Mouse (Mus musculus) embryonic stem cell, embryonic (primary cell): ENCODE measurements at regions not wholly inside any gene's neighbourhood (a gene's known extent, or its start where the extent isn't known, plus 50 kb on each side); places are given as distances from the start of the nearest gene placed in this dataset.

Experiments used
- CTCF ChIA-PET, 4 experiments: fragments of 300-600 bp in 2 of 4; fragments of 350-600 bp in 2 of 4; sonication (Branson Sonifier 250); formaldehyde crosslinking; loops; one replicate each; lab custom pipeline; 2022; ENCODE audit warnings: inconsistent platforms in 2 of 4; lab: Charles Lee
- POLR2A ChIA-PET, 4 experiments: fragments of 300-600 bp in 2 of 4; fragments of 350-600 bp in 2 of 4; sonication (Branson Sonifier 250); formaldehyde crosslinking; loops; one replicate each; lab custom pipeline; 2022; ENCODE audit warnings: antibody characterized with exemption in 4 of 4, inconsistent platforms in 1 of 4; lab: Charles Lee

- ChIA-PET POLR2A (interaction anchor here in 1 of 4 experiments (0.7 kb wide), 1 partner anchor 143 kb away, joined by 3 read pairs; no protein-coding TSS in a partner anchor), CTCF (interaction anchor here in 2 of 4 experiments (0.6 kb wide), 2 partner anchors 111 to 1271 kb away, joined by 3 read pairs; no protein-coding TSS in a partner anchor)
These were observed 169.8 kb downstream of the Gm12689 start for GRCm38 (mm10) chr4:99465493-99465892.

GRCm38 (mm10) chr4:99475701-99476218 is 180.1 kb downstream of the Gm12689 start:
- CTCF ChIA-PET: interaction anchor here in 1 of 4 experiments (0.5 kb wide), 1 partner anchor 700 kb away, joined by 3 read pairs; no protein-coding TSS in a partner anchor
- POLR2A ChIA-PET: interaction anchor here in 1 of 4 experiments (0.6 to 0.7 kb wide), 2 partner anchors 26 to 1602 kb away, joined by 3 read pairs; no protein-coding TSS in a partner anchor

GRCm38 (mm10) chr4:99484271-99484670 is 171.8 kb upstream of the Foxd3 start:
- ChIA-PET POLR2A (interaction anchor here in 1 of 4 experiments (0.7 to 1.0 kb wide), 3 partner anchors 13 to 82 kb away, joined by 3 read pairs; no protein-coding TSS in a partner anchor), CTCF (no interaction called here)

- ChIA-PET POLR2A (interaction anchor here in 1 of 4 experiments (0.5 kb wide), 1 partner anchor 552 kb away, joined by 3 read pairs; no protein-coding TSS in a partner anchor), CTCF (interaction anchor here in 1 of 4 experiments (0.6 kb wide), 1 partner anchor 769 kb away, joined by 3 read pairs; no protein-coding TSS in a partner anchor)
These were observed 164.3 kb upstream of the Foxd3 start for GRCm38 (mm10) chr4:99491536-99492514.

GRCm38 (mm10) chr4:99503221-99503744 is 152.8 kb upstream of the Foxd3 start:
- CTCF ChIA-PET: no interaction called here
- POLR2A ChIA-PET: interaction anchor here in 1 of 4 experiments (1.7 kb wide), 1 partner anchor 8 kb away, joined by 4 read pairs; no protein-coding TSS in a partner anchor

GRCm38 (mm10) chr4:99511993-99512392 is 144.1 kb upstream of the Foxd3 start:
- ChIA-PET POLR2A (interaction anchor here in 1 of 4 experiments (1.3 kb wide), 1 partner anchor 10 kb away, joined by 4 read pairs; no protein-coding TSS in a partner anchor), CTCF (interaction anchor here in 1 of 4 experiments (0.6 kb wide), 1 partner anchor 303 kb away, joined by 11 read pairs; no protein-coding TSS in a partner anchor)

- ChIA-PET POLR2A (no interaction called here), CTCF (interaction anchor here in 2 of 4 experiments (0.6 to 1.0 kb wide), 2 partner anchors 11 to 253 kb away, joined by 4 to 10 read pairs; no protein-coding TSS in a partner anchor)
These were observed 139.2 kb upstream of the Foxd3 start for GRCm38 (mm10) chr4:99516883-99517282.

GRCm38 (mm10) chr4:99527441-99527840 is 128.7 kb upstream of the Foxd3 start:
- CTCF ChIA-PET: interaction anchor here in 2 of 4 experiments (0.7 to 1.6 kb wide), 2 partner anchors 11 to 151 kb away, joined by 4 to 8 read pairs; no protein-coding TSS in a partner anchor
- POLR2A ChIA-PET: interaction anchor here in 1 of 4 experiments (0.7 kb wide), 1 partner anchor 85 kb away, joined by 3 read pairs; no protein-coding TSS in a partner anchor

- ChIA-PET POLR2A (interaction anchor here in 1 of 4 experiments (0.6 kb wide), 1 partner anchor 114 kb away, joined by 3 read pairs; no protein-coding TSS in a partner anchor), CTCF (interaction anchor here in 1 of 4 experiments (0.6 kb wide), 1 partner anchor 245 kb away, joined by 3 read pairs; no protein-coding TSS in a partner anchor)
These were observed 112.1 kb upstream of the Foxd3 start for GRCm38 (mm10) chr4:99544014-99544413.

GRCm38 (mm10) chr4:99545742-99546141 is 110.4 kb upstream of the Foxd3 start:
- POLR2A ChIA-PET: interaction anchor here in 1 of 4 experiments (0.5 kb wide), 1 partner anchor 90 kb away, joined by 9 read pairs; no protein-coding TSS in a partner anchor
- CTCF ChIA-PET: no interaction called here

GRCm38 (mm10) chr4:99557963-99558362 is 98.1 kb upstream of the Foxd3 start:
- ChIA-PET POLR2A (no interaction called here), CTCF (interaction anchor here in 1 of 4 experiments (0.5 kb wide), 1 partner anchor 218 kb away, joined by 4 read pairs; no protein-coding TSS in a partner anchor)

GRCm38 (mm10) chr4:99560604-99561003 is 95.5 kb upstream of the Foxd3 start:
- CTCF ChIA-PET: interaction anchor here (0.6 to 1.5 kb wide), 7 partner anchors 90 to 955 kb away, joined by 3 to 7 read pairs (median 3); no protein-coding TSS in a partner anchor
- POLR2A ChIA-PET: interaction anchor here in 3 of 4 experiments (0.6 to 3.0 kb wide), 12 partner anchors 8 to 154 kb away, joined by 3 to 12 read pairs (median 4); partner anchors contain the start of gene Alg6 (in 2 of the 3)

GRCm38 (mm10) chr4:99561506-99561937 is 94.6 kb upstream of the Foxd3 start:
- POLR2A ChIA-PET: interaction anchor here (0.6 to 3.0 kb wide), 15 partner anchors 9 to 153 kb away, joined by 3 to 12 read pairs (median 4); partner anchors contain the start of gene Alg6 (in 2 of the 4)
- CTCF ChIA-PET: interaction anchor here (0.5 to 2.8 kb wide), 17 partner anchors 9 to 954 kb away, joined by 3 to 10 read pairs (median 3); partner anchors contain the start of gene Foxd3 (in 1 of the 4)

GRCm38 (mm10) chr4:99565401-99565800 is 90.7 kb upstream of the Foxd3 start:
- CTCF ChIA-PET: interaction anchor here in 1 of 4 experiments (0.6 kb wide), 1 partner anchor 29 kb away, joined by 3 read pairs; no protein-coding TSS in a partner anchor
- POLR2A ChIA-PET: interaction anchor here in 1 of 4 experiments (0.8 kb wide), 1 partner anchor 150 kb away, joined by 3 read pairs; the partner anchor contains the start of gene Alg6

GRCm38 (mm10) chr4:99572841-99573642 is 83.1 kb upstream of the Foxd3 start:
- POLR2A ChIA-PET: interaction anchor here in 3 of 4 experiments (0.6 to 2.2 kb wide), 9 partner anchors 9 to 143 kb away, joined by 3 to 7 read pairs (median 3); partner anchors contain the start of genes Alg6 (in 1 of the 3) and Foxd3 (in 1 of the 3)
- CTCF ChIA-PET: no interaction called here

GRCm38 (mm10) chr4:99574021-99574531 is 82.0 kb upstream of the Foxd3 start:
- POLR2A ChIA-PET: interaction anchor here in 3 of 4 experiments (0.6 to 2.2 kb wide), 9 partner anchors 8 to 1776 kb away, joined by 3 to 7 read pairs (median 3); partner anchors contain the start of genes Alg6 (in 1 of the 3) and Foxd3 (in 1 of the 3)
- CTCF ChIA-PET: no interaction called here
